Mouse (Mus musculus) embryonic fibroblast, embryonic 13.5 days (primary cell): ENCODE results near the gene Slc37a2.

Experiments used
- CTCF ChIP-seq: IDR thresholded peaks from 2 replicates; pipeline ENCODE4 v1.5.1; 2011; ENCODE audit warnings: mild to moderate bottlenecking, control low read depth, low read length, moderate library complexity, borderline replicate concordance; ENCODE audit not compliant: insufficient read depth
- POLR2A ChIP-seq: IDR thresholded peaks from 2 replicates; pipeline ENCODE4 v1.6.1; 2011; ENCODE audit warnings: low read depth, mild to moderate bottlenecking, control low read depth, low read length, moderate library complexity

DNA sequence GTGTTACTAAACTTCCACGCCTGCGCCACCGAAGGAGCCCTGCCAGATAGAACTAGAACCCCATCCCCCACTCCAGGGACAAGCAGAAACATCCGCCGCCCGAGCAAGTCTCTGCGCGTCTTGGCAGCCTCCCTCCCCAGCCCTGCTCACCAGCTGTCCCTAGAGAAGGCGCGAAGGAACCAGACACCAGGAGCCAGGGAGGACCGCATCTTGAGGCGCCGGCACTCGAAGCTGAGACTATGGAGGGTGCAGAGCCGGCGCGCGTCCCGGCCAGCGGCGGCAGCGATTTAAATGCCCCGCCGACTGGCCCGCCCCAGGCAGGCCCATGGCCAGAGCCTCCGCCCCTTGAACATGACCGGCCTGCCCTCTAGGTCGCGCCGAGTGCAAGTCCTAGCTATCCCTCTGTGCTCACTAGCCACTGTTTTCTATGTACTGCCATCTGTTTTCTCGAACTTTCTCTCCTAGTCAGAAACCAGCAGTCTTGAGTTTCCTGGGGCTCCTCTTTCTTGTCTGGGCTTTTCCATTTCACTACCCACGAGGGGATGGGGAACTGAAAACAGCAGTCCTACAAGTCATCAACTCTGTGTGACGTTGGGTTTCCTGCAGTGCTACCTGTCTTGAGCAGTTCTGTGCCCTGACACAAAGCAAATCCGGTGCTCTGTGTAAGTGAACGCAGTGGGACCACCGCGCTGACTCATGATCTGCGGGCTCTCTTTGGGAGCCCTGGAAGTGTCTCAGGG, at the start of gene Slc37a2:
- no peak for TF ChIP-seq CTCF
- no peak for TF ChIP-seq POLR2A
